Mouse (Mus musculus) myocyte (in vitro differentiated cells): ENCODE measurements around the gene Hapln1.

Experiments used
- CEBPB ChIP-seq: IDR thresholded peaks from 2 replicates; pipeline ENCODE4 v1.6.1; 2011; ENCODE audit warnings: mild to moderate bottlenecking, moderate library complexity; ENCODE audit not compliant: poor library complexity, insufficient read depth, severe bottlenecking
- E2F4 ChIP-seq: IDR thresholded peaks from one replicate; pipeline ENCODE4 v1.6.1; 2011; ENCODE audit warnings: mild to moderate bottlenecking, control low read depth, moderate library complexity; ENCODE audit not compliant: insufficient read depth
- MAX ChIP-seq: IDR thresholded peaks from one replicate; pipeline ENCODE4 v1.6.1; 2011; ENCODE audit warnings: low read depth, mild to moderate bottlenecking, control low read depth
- MYOD1 ChIP-seq, 3 experiments: IDR thresholded peaks; one replicate each; pipeline ENCODE4 v1.6.1; 2011; ENCODE audit warnings: control low read depth in 2 of 3, low read depth in 2 of 3, mild to moderate bottlenecking in 2 of 3, moderate library complexity in 1 of 3; ENCODE audit not compliant: insufficient read length in 2 of 3, control insufficient read depth in 1 of 3
- POLR2A ChIP-seq: IDR thresholded peaks from one replicate; pipeline ENCODE4 v1.6.1; 2011; ENCODE audit warnings: low read depth, mild to moderate bottlenecking, control low read depth, moderate library complexity; ENCODE audit not compliant: insufficient read length
- USF1 ChIP-seq: IDR thresholded peaks from one replicate; pipeline ENCODE4 v1.6.1; 2011; ENCODE audit warnings: low read depth, mild to moderate bottlenecking, control low read depth, moderate library complexity

DNA sequence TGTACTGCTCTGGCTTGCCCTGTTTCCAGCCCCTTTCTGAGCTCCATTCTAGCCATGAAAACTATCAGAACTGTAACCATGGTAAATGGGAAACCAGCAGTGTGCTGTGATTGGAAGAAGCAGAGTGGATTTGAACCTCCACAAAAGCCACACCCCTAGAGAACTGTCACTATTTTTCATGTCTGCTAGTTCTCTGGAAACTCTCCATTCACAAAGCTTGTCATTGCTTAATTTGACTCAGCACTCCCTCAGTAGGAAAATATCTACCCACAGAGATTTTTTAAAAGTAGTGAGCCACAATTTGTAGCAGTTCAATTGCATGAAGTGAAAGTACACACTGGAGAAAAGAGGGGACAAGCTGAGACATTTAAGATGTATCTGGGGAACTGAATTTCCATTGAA is 18.1 kb upstream of the Hapln1 start:
- no peak for TF ChIP-seq POLR2A
- no peak for TF ChIP-seq MYOD1 (IDR thresholded peaks at IDR 0.05; ENCODE audit: control insufficient read depth in 1 of 3, insufficient read length in 2 of 3, low read depth in 2 of 3)
- TF ChIP-seq MAX: no peak
- TF ChIP-seq CEBPB: no peak
- TF ChIP-seq USF1: no peak
- TF ChIP-seq E2F4: no peak
